8 mouse cellular contexts compared by ENCODE assay signal in the genomic region with DNA sequence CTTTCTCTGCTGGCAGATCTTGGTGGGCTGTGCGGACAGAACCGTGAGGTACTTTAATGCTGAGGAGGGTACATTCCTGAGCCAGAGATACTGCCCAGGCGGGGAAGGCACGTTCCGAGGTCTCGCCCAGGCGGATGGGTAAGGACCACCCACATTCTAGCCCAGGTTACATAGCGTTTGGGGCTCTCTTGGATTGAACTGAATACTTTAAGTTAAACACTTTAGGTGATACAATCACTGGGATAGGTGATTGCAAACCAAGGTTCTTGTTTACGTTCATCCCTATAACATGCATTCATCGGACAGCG. TPM values are rescaled to one million over a fixed set of nuclear protein-coding genes. Genes with fewer than 3 reads are reported as not detected.
DNase-seq lines count a peak whose midpoint lies in the region; ATAC-seq and TF ChIP-seq lines count a peak whose summit lies in the region.

No protein-coding gene starts in this region.

- H3K9ac ChIP-seq in liver, adult 2 months (ENCODE audit: low read depth, low read length): peak overlapping the region; percentile 82
- peak overlapping the region; percentile 82 for H3K9ac ChIP-seq in intestine, embryonic 15.5 days
- peak overlapping the region; percentile 61 for H3K9ac ChIP-seq in neural tube, embryonic 12.5 days

- no peak for DNase-seq in liver, adult 2 months (ENCODE audit: extremely low read depth, low read depth, low spot score)
- no peak for DNase-seq in liver
- DNase-seq in embryonic facial prominence, embryonic 10.5 days (ENCODE audit: low spot score): no peak
- no peak for DNase-seq in adrenal gland, adult 2 months
- DNase-seq in frontal cortex, postnatal 25 days (ENCODE audit: low spot score in 2 of 2): no peak
- no peak for DNase-seq in urinary bladder, postnatal 4 days (ENCODE audit: low spot score in 2 of 2)

- WGBS in liver, adult 2 months: 1% methylated on average over 11 of the region's 11 CpGs
- WGBS in embryonic facial prominence, embryonic 10.5 days: 2% methylated on average over 11 of the region's 11 CpGs
- 2% methylated on average over 11 of the region's 11 CpGs for WGBS in intestine, embryonic 15.5 days
- 4% methylated on average over 11 of the region's 11 CpGs for WGBS in neural tube, embryonic 12.5 days

- H3K27me3 ChIP-seq in liver, adult 2 months (ENCODE audit: control insufficient read depth, insufficient read depth, low read length): no peaks in the 10 kb centered on the region
- H3K27me3 ChIP-seq in embryonic facial prominence, embryonic 10.5 days (replicated peaks; ENCODE audit: low read depth, poor library complexity, severe bottlenecking): no peaks in the 10 kb centered on the region
- no peaks in the 10 kb centered on the region for H3K27me3 ChIP-seq in intestine, embryonic 15.5 days (replicated peaks)
- no peaks in the 10 kb centered on the region for H3K27me3 ChIP-seq in neural tube, embryonic 12.5 days (replicated peaks)

- H3K79me2 ChIP-seq in liver, adult 2 months (ENCODE audit: control insufficient read depth, insufficient read depth, low read length): no peaks in the 10 kb centered on the region; the same call in 1 of the 2 replicates

- H3K9me3 ChIP-seq in embryonic facial prominence, embryonic 10.5 days: no peaks in the 10 kb centered on the region
- H3K9me3 ChIP-seq in intestine, embryonic 15.5 days: no peaks in the 10 kb centered on the region
- no peaks in the 10 kb centered on the region for H3K9me3 ChIP-seq in neural tube, embryonic 12.5 days

- peak overlapping the region; percentile 85 for H3K4me3 ChIP-seq in liver, adult 2 months (ENCODE audit: insufficient read depth, low read depth, low read length)
- peak overlapping the region; percentile 96 for H3K4me3 ChIP-seq in embryonic facial prominence, embryonic 10.5 days
- H3K4me3 ChIP-seq in intestine, embryonic 15.5 days (replicated peaks): peak overlapping the region; percentile 87
- H3K4me3 ChIP-seq in neural tube, embryonic 12.5 days: peak overlapping the region; percentile 62

- ATAC-seq in intestine, embryonic 15.5 days: peak; percentile 57
- peak; percentile 38 for ATAC-seq in neural tube, embryonic 12.5 days (ENCODE audit: low FRiP score, low read depth)

- no peak for TF ChIP-seq CTCF in liver, adult 2 months (IDR thresholded peaks at IDR 0.05; ENCODE audit: low read depth, low read length)

- peaks cover 12% of the 10 kb centered on the region for H3K36me3 ChIP-seq in liver, adult 2 months (ENCODE audit: control insufficient read depth, insufficient read depth, low read length)
- peaks cover 39% of the 10 kb centered on the region for H3K36me3 ChIP-seq in embryonic facial prominence, embryonic 10.5 days (replicated peaks)
- H3K36me3 ChIP-seq in intestine, embryonic 15.5 days: peaks cover 27% of the 10 kb centered on the region
- peaks cover 30% of the 10 kb centered on the region for H3K36me3 ChIP-seq in neural tube, embryonic 12.5 days

- TF ChIP-seq POLR2A in liver, adult 2 months (IDR thresholded peaks at IDR 0.05; ENCODE audit: extremely low read depth, insufficient read depth, low read length): no peak

- no peak overlapping the region for H3K27ac ChIP-seq in liver, adult 2 months (replicated peaks; ENCODE audit: insufficient read depth, low read depth, low read length)
- H3K27ac ChIP-seq in embryonic facial prominence, embryonic 10.5 days (replicated peaks): peak overlapping the region; percentile 88
- H3K27ac ChIP-seq in intestine, embryonic 15.5 days: peak overlapping the region; percentile 64
- H3K27ac ChIP-seq in neural tube, embryonic 12.5 days: no peak overlapping the region

- H3K4me2 ChIP-seq in intestine, embryonic 15.5 days (replicated peaks): peak overlapping the region; percentile 55
- H3K4me2 ChIP-seq in neural tube, embryonic 12.5 days (replicated peaks): peak overlapping the region; percentile 98

- peaks cover 7% of the 10 kb centered on the region; the same call in 1 of the 2 replicates for H3K4me1 ChIP-seq in liver, adult 2 months (ENCODE audit: control insufficient read depth, insufficient read depth, low read length)
- H3K4me1 ChIP-seq in embryonic facial prominence, embryonic 10.5 days: peaks cover 20% of the 10 kb centered on the region
- H3K4me1 ChIP-seq in intestine, embryonic 15.5 days (replicated peaks): peaks cover 9% of the 10 kb centered on the region
- H3K4me1 ChIP-seq in neural tube, embryonic 12.5 days: peaks cover 9% of the 10 kb centered on the region

RNA-seq across cellular contexts. Expression of gene Wdr74, which starts 0.5 kb away (rescaled TPM):
- 12.5 and 16.6 TPM in 2 replicates for total RNA-seq in liver, adult 2 months (2014; rRNA removed)
- 23.8 and 28.9 TPM in 2 replicates for polyA plus RNA-seq in liver, adult 2 months (2012; rRNA removed)
- polyA plus RNA-seq in embryonic facial prominence, embryonic 10.5 days (2016; fragmentation: Nextera tagmentation; extraction: Ambion mirVana): 117 and 127 TPM in 2 replicates
- 77.3 and 88.5 TPM in 2 replicates for polyA plus RNA-seq in intestine, embryonic 15.5 days (2015; fragmentation: Nextera tagmentation; extraction: Ambion mirVana)
- polyA plus RNA-seq in neural tube, embryonic 12.5 days (2016; fragmentation: Nextera tagmentation; extraction: Ambion mirVana): 83.5 and 85.1 TPM in 2 replicates
- total RNA-seq in adrenal gland, adult 2 months (2021): 10 to 100 TPM; 54.3 to 77.1 TPM
- polyA plus RNA-seq in adrenal gland, adult 2 months (2012; rRNA removed): 23.4 and 24.0 TPM in 2 replicates

RNA-seq across cellular contexts. Expression of gene 1700092M07Rik, which starts 4.4 kb away (rescaled TPM):
- total RNA-seq in liver, adult 2 months (2014; rRNA removed): 0.83 TPM in 1 of 2 replicates, not detected in the other
- not detected in 2 replicates for polyA plus RNA-seq in liver, adult 2 months (2012; rRNA removed)
- 3.4 and 3.5 TPM in 2 replicates for polyA plus RNA-seq in embryonic facial prominence, embryonic 10.5 days (2016; fragmentation: Nextera tagmentation; extraction: Ambion mirVana)
- polyA plus RNA-seq in intestine, embryonic 15.5 days (2015; fragmentation: Nextera tagmentation; extraction: Ambion mirVana): 1.8 TPM in 2 replicates
- 2.3 and 3.6 TPM in 2 replicates for polyA plus RNA-seq in neural tube, embryonic 12.5 days (2016; fragmentation: Nextera tagmentation; extraction: Ambion mirVana)
- total RNA-seq in adrenal gland, adult 2 months (2021): under 1 TPM; 0.79 to 0.84 TPM
- polyA plus RNA-seq in adrenal gland, adult 2 months (2012; rRNA removed): not detected in 2 replicates

RNA-seq across cellular contexts. Expression of gene Stx5a, which starts 5.1 kb away (rescaled TPM):
- 43.5 and 46.8 TPM in 2 replicates for total RNA-seq in liver, adult 2 months (2014; rRNA removed)
- 42.0 and 62.1 TPM in 2 replicates for polyA plus RNA-seq in liver, adult 2 months (2012; rRNA removed)
- 97.0 and 108 TPM in 2 replicates for polyA plus RNA-seq in embryonic facial prominence, embryonic 10.5 days (2016; fragmentation: Nextera tagmentation; extraction: Ambion mirVana)
- 119 and 121 TPM in 2 replicates for polyA plus RNA-seq in intestine, embryonic 15.5 days (2015; fragmentation: Nextera tagmentation; extraction: Ambion mirVana)
- 129 TPM in 2 replicates for polyA plus RNA-seq in neural tube, embryonic 12.5 days (2016; fragmentation: Nextera tagmentation; extraction: Ambion mirVana)
- 10 to 100 TPM; 80.4 to 95.4 TPM for total RNA-seq in adrenal gland, adult 2 months (2021)
- 67.1 and 73.5 TPM in 2 replicates for polyA plus RNA-seq in adrenal gland, adult 2 months (2012; rRNA removed)

RNA-seq across cellular contexts. Expression of gene Slc3a2, which starts 12.9 kb away (rescaled TPM):
- total RNA-seq in liver, adult 2 months (2014; rRNA removed): 30.2 and 37.6 TPM in 2 replicates
- polyA plus RNA-seq in liver, adult 2 months (2012; rRNA removed): 62.9 and 71.6 TPM in 2 replicates
- 125 and 127 TPM in 2 replicates for polyA plus RNA-seq in embryonic facial prominence, embryonic 10.5 days (2016; fragmentation: Nextera tagmentation; extraction: Ambion mirVana)
- polyA plus RNA-seq in intestine, embryonic 15.5 days (2015; fragmentation: Nextera tagmentation; extraction: Ambion mirVana): 161 and 163 TPM in 2 replicates
- polyA plus RNA-seq in neural tube, embryonic 12.5 days (2016; fragmentation: Nextera tagmentation; extraction: Ambion mirVana): 144 and 147 TPM in 2 replicates
- total RNA-seq in adrenal gland, adult 2 months (2021): 100 to 1,000 TPM; 202 to 548 TPM
- polyA plus RNA-seq in adrenal gland, adult 2 months (2012; rRNA removed): 162 and 192 TPM in 2 replicates

RNA-seq across cellular contexts. Expression of gene Nxf1, which starts 20.8 kb away (rescaled TPM):
- 16.2 and 22.3 TPM in 2 replicates for total RNA-seq in liver, adult 2 months (2014; rRNA removed)
- polyA plus RNA-seq in liver, adult 2 months (2012; rRNA removed): 27.3 and 43.1 TPM in 2 replicates
- polyA plus RNA-seq in embryonic facial prominence, embryonic 10.5 days (2016; fragmentation: Nextera tagmentation; extraction: Ambion mirVana): 254 and 269 TPM in 2 replicates
- polyA plus RNA-seq in intestine, embryonic 15.5 days (2015; fragmentation: Nextera tagmentation; extraction: Ambion mirVana): 143 and 146 TPM in 2 replicates
- polyA plus RNA-seq in neural tube, embryonic 12.5 days (2016; fragmentation: Nextera tagmentation; extraction: Ambion mirVana): 186 and 216 TPM in 2 replicates
- 100 to 1,000 TPM; 102 to 165 TPM for total RNA-seq in adrenal gland, adult 2 months (2021)
- 43.4 and 48.0 TPM in 2 replicates for polyA plus RNA-seq in adrenal gland, adult 2 months (2012; rRNA removed)

Comparison
In these comparisons a context has a peak if more than half of its experiments do, and no peak if none do; other contexts are left out.
1. H3K27ac ChIP-seq: peak in embryonic facial prominence, embryonic 10.5 days (single experiment) and intestine, embryonic 15.5 days (single experiment); none in liver, adult 2 months (single experiment) and neural tube, embryonic 12.5 days (single experiment).
2. Peak in every context shown above with its lines, with median percentiles within 50 percentile points of each other: H3K4me3 ChIP-seq and H3K9ac ChIP-seq.